Mouse (Mus musculus): ENCODE results near the gene Ssbp4. TPM values are rescaled to one million over a fixed set of nuclear protein-coding genes. Genes with fewer than 3 reads are reported as not detected.

Gene Ssbp4
- total RNA-seq, 2 experiments from 2014 or later = 49.6 to 60.7 TPM

DNA sequence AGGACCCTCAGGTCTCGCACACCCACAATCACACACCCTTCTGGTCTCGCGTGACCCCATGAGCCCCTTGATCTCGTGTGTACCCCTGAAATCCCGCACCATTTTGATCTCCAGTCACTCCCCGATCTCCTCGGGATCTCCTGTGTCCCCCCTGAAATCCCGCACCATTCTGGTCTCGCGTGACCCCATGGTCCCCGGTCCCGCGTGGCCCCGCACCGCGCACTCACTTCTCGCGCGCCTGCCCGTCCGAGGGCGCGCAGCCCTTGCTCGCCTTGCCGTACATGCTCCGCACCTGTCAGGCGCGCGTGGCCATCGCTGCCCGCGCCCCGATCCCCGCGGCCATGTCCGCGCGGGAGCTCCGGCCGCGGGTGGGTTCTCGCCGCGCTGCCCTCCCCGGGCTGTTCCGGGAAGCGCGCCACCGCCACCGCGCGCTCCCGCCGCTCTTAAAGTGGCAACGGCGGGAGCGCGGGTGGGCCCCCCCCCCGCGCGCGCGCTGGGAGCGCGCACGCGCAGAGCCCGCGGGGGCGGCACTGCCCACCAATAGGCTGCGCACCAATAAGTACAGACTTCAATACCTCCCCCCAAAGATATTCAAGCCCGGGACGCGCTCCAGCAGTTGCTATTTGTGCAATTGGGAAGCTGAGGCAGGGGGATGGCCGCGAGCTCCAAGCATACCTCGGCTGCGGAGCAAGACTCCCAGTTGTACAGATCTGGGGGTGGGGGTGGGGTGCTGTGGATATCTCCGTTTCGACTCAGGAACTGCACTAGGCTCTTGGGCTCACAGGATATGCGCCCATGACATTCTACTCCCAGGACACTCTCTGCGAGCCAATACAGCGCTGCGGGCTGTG is 549 bp downstream of the Ssbp4 start:
- peak in 1 of 2 experiments; percentile 53 for DNase-seq (ENCODE audit: low spot score in 2 of 2)

DNA sequence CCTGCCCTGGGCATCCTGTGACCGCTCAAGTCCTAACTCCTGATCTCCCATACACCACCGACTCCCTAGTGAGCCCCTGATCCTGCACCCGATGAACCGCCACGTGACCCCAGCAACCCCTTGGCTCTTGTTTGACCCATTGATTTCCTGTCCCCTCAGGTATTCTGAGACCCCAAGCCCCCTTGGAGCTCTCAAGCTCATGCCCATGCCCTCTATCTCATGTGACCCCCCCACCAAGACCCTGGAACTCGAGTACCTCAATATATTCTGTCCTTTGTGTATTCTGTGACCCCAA is 1.1 kb downstream of the Ssbp4 start:
- no peak for DNase-seq (ENCODE audit: low spot score in 2 of 2)

- no peak for DNase-seq (ENCODE audit: low spot score in 2 of 2)
Measured at GRCm38 (mm10) chr8:70606780-70607602, 1.7 kb downstream of the Ssbp4 start.

DNA sequence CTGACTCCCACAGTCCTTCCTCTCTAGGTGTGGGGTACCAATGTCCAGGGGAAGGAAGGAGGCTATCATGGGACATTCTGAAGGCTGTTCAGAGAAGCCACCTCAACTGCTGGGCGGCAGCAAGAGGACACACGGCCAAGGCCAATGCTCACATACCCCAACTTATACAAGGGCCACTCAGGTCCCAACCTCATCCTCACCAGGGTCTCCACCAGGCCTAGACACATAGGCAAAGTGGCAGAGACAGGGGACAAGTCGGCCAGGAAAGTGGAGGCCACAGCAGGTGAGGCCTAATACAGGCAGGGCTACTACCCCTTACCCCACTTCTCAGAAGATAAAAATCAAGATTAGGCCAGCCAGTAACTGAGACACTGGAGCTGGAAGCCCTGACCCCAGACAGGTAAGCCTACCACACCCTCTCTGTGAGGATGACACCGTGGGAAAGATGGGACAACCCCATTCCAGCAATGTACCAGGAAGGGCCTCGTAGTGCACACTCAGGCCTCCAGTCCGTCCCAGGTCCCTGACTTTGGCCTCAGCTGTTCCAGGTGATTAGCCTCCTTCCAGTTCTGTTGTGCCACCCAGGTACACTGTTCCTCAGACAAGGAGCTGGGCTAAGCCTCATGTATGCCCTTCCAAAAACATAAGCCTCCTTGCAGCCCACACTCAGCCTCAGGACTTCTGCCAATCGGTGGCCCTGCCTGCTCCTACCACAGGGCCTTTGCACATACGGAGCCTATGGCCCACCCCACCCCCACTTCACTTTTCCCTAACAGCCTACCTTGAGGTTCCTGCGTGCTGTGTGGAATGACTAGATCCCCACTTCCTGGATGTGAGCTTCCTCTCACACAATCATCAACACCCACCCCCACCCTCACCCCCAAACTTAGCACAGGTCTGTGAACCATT is 2.5 kb downstream of the Ssbp4 start:
- DNase-seq (ENCODE audit: low spot score in 2 of 2) = no peak

DNA sequence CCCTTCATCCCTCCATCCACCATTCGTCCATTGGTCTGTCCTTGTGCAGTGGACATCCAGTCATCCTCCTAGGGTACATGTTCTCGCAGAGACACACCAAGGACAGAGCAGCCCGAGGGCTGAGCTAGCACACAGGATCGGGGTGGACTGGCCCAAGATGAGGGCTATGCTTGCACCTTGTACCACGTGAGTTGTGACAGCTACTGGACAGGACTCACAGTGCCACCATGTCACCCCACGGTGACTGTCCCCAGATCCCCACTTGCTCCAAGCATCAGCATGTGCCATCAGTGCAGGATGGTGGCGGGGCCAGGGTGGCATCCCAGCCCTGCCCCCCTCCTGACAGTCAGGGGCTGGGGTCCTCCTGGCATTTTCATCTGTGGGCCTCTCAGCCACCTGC is 4.1 kb downstream of the Ssbp4 start:
- no peak for DNase-seq (ENCODE audit: low spot score in 2 of 2)

DNA sequence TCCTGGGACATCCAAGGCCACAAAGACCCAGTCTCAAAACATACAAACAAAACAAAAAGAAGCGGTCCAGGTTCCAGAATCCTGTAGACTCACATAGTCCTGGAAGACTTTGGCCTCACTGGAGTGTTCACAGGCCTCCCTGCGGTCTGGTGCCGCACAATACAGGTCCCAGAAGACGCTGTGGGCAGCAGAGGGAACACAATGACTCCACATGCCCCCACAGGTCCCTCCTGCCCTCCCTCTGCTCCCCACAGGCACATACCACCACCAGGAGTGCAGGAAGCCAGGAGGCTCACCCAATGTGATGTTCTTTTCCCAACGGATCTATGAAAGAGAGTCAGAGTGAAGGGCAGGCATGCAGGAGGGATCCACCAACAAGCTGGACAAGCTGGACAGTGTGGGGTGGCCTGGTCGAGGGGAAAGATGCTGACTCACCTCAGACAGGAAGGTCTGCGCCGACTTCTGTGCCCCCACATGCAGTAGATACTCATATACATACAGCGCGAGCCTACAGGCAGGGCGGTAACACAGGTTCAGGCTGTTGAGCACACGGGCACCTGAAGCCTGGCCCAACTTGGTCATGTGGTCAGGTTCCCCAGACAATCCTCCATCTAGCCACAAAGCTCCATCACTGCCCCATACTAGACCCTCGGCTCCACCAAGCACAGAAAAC is 6.4 kb downstream of the Ssbp4 start:
- no peak for DNase-seq (ENCODE audit: low spot score in 2 of 2)

- DNase-seq (ENCODE audit: low spot score in 2 of 2) = peak in 1 of 2 experiments; percentile 71
Measured at GRCm38 (mm10) chr8:70601271-70601649, 7.4 kb downstream of the Ssbp4 start.

GRCm38 (mm10) chr8:70600473-70601270 is 8.0 kb downstream of the Ssbp4 start:
- no peak for DNase-seq (ENCODE audit: low spot score in 2 of 2)

- DNase-seq (ENCODE audit: low spot score in 2 of 2) = no peak
Measured at GRCm38 (mm10) chr8:70599507-70600290, 9.0 kb downstream of the Ssbp4 start.

- DNase-seq (ENCODE audit: low spot score in 2 of 2) = no peak
Measured at GRCm38 (mm10) chr8:70598722-70599121, 9.9 kb downstream of the Ssbp4 start.

DNA sequence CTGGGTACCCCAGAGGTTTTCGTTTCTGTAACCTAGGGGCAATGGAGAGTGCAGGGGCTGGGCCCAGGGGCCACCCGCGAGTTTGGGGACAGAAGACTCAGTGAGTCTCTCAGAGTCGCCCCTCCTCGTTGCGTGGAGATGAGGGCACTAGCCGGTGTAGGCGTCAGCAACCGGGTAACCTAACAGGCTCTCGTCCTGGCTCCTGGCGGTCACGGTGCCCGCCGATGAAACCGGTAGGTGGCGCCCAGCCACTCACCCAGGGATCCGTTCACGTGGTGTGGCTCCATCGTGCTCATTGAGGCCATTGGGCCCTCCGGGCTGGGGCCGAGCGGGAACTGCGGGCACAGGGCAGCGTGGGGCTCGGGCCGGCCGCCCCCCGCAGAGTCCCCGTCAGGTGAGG is 10.4 kb downstream of the Ssbp4 start:
- peak; percentile 59 to 78 for DNase-seq (ENCODE audit: low spot score in 2 of 2)

- DNase-seq (ENCODE audit: low spot score in 2 of 2) = peak in 1 of 2 experiments; percentile 39
Measured at GRCm38 (mm10) chr8:70597417-70598272, 11.0 kb downstream of the Ssbp4 start.

DNA sequence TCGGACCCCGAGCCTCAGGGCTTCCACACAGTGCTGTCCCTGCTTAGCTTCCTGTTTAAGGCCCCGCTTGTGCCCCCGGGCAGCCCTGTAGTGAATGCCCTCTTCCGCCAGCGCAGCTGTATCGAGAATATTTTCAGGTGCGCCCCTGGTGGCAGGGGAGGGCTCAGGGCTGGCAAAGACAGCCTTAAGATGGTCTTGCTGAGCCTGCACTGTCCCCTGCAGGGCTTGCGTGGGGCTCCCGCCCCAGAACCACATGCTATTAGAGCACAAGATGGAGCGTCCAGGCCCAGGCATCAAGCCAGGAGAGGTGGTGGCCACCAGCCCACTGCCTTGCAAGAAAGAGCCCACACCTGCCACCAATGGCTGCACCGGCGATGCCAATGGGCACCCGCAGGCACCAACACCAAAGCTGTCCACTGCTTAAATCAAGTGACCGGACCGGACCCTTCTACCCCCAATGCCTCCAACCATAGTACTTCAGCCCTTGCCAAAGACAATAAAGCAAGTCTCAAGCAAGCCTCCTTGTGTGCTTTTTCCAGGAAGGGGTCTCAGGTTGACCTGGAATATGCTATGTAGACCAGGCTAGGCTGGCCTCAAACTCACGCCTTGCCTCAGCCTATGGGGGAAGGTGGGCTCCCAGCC is 11.8 kb downstream of the Ssbp4 start:
- no peak for DNase-seq (ENCODE audit: low spot score in 2 of 2)

- no peak for DNase-seq (ENCODE audit: low spot score in 2 of 2)
Measured at GRCm38 (mm10) chr8:70596216-70596615, 12.5 kb downstream of the Ssbp4 start.

DNA sequence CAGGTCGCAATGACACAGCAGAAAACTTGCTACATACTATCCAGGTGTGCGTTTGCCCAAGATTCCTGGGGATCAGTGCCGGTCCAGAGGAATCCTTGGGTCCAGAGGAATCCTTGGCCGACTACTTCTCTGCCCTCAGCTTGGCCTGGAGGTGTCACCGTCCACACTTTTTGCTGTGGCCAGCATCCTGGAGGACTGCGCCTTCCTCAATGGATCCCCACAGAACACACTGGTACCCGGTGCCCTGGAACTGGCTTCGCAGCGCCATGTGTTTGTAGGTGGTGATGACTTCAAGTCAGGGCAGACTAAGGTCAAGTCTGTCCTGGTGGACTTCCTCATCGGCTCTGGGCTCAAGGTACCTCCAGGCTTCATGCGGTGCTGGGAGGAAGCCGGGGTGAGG is 12.9 kb downstream of the Ssbp4 start:
- no peak for DNase-seq (ENCODE audit: low spot score in 2 of 2)

DNA sequence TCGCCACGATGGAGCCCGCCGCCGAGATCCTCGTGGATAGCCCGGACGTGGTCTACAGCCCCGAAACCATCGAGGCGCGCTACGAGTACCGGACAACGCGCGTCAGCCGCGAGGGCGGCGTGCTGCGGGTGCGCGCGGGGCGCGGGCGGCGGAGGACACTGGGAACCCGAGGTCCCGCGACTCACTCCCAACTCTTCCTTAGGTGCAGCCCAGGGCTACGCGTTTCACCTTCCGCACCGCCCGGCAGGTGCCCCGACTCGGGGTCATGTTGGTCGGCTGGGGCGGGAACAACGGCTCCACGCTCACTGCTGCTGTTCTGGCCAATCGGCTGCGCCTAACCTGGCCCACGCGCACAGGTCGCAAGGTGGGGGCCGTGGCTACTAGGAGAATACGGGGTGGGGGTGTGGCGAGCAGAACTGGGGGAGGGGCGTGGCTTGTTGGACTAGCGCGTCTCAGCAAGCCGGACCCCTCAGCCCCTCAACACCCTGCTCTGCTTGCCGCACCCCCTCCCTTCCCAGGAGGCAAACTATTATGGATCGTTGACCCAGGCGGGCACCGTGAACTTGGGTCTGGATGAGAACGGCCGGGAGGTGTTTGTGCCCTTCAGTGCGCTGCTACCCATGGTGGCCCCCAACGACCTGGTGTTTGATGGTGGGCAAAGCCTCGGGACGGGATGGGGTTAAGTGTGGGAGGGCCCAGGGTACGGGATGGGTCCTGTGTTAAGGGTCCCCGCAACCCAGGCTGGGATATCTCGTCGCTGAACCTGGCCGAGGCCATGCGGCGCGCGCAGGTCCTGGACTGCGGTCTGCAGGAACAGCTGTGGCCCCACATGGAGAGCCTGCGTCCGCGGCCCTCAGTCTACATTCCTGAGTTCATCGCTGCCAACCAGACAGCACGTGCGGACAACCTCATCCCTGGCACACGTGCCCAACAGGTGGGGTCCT is 13.8 kb downstream of the Ssbp4 start:
- DNase-seq (ENCODE audit: low spot score in 2 of 2) = no peak
